Mouse (Mus musculus) myocyte (in vitro differentiated cells): ENCODE data around the gene Ddx20.

Source experiments
- MYOD1 ChIP-seq, 3 experiments: IDR thresholded peaks; one replicate each; pipeline ENCODE4 v1.6.1; 2011; ENCODE audit warnings: control low read depth in 2 of 3, low read depth in 2 of 3, mild to moderate bottlenecking in 2 of 3, moderate library complexity in 1 of 3; ENCODE audit not compliant: insufficient read length in 2 of 3, control insufficient read depth in 1 of 3
- POLR2A ChIP-seq: IDR thresholded peaks from one replicate; pipeline ENCODE4 v1.6.1; 2011; ENCODE audit warnings: low read depth, mild to moderate bottlenecking, control low read depth, moderate library complexity; ENCODE audit not compliant: insufficient read length

DNA sequence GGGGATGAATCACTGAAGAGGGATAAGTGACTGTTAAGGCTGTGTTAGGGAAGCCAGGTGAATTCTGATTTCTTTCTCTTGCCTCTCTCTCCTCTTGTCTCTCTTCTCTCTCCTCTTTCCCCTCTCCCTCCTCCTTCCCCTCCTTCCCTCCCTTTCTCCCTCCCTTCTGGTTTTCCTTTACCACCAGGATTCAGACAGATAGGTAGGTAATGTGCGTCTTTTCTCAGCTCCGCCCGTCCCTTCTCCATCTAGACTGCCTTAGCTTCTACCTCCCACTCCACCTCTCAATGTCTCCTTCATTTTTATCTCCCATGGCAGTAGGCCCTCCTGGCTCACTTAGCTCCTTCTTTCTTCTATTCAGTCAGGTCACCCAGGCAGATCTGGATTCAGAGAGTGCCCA is 18.2 kb upstream of the Ddx20 start:
- TF ChIP-seq MYOD1 (IDR thresholded peaks at IDR 0.05; ENCODE audit: control insufficient read depth in 1 of 3, insufficient read length in 2 of 3, low read depth in 2 of 3) = no peak
- TF ChIP-seq POLR2A = no peak
